Mouse (Mus musculus): ENCODE data around the gene Unc119b. TPM values are rescaled to one million over a fixed set of nuclear protein-coding genes. Genes with fewer than 3 reads are reported as not detected.
"Not testable (repeated sequence)": the region's sequence is repeated elsewhere in the genome, so short reads cannot be mapped to it uniquely, and the experiment has no call there.

The Unc119b gene
- polyA plus RNA-seq, 1 experiment from 2014 or later: 46.8 TPM

- H3K4me1 ChIP-seq (replicated peaks; ENCODE audit: control insufficient read depth, insufficient read depth, low read length): no peaks in the 10 kb centered on the region
- ATAC-seq (ENCODE audit: low FRiP score) (no peak), DNase-seq (ENCODE audit: low spot score) (no peak)
- WGBS: 52% methylated on average over 26 of the region's 27 CpGs
- no peak overlapping the region for H3K4me2 ChIP-seq (replicated peaks; ENCODE audit: low read depth, low read length)
- H3K4me3 ChIP-seq (ENCODE audit: low read depth, low read length): no peak overlapping the region
- H3K36me3 ChIP-seq (ENCODE audit: control insufficient read depth, insufficient read depth, low read length): no peaks in the 10 kb centered on the region
- no peak overlapping the region for H3K27ac ChIP-seq (ENCODE audit: low read depth, low read length)
- no peak overlapping the region for H3K9ac ChIP-seq (ENCODE audit: low read depth, low read length)
- H3K9me3 ChIP-seq (ENCODE audit: control insufficient read depth, low read length): no peaks in the 10 kb centered on the region
- no peaks in the 10 kb centered on the region for H3K27me3 ChIP-seq (ENCODE audit: control insufficient read depth, insufficient read depth, low read length)
These were observed 34.1 kb upstream of the Unc119b start for GRCm38 (mm10) chr5:115168641-115169415.

- no peak for ATAC-seq (ENCODE audit: low FRiP score)
- H3K4me3 ChIP-seq (ENCODE audit: low read depth, low read length): no peak overlapping the region
These were observed 32.6 kb upstream of the Unc119b start for GRCm38 (mm10) chr5:115167396-115167795.

GRCm38 (mm10) chr5:115166815-115167194, 32.0 kb upstream of the Unc119b start:
- Histone ChIP-seq H3K4me2 (replicated peaks; ENCODE audit: low read depth, low read length) (no peak overlapping the region), H3K36me3 (ENCODE audit: control insufficient read depth, insufficient read depth, low read length) (no peaks in the 10 kb centered on the region), H3K27me3 (ENCODE audit: control insufficient read depth, insufficient read depth, low read length) (no peaks in the 10 kb centered on the region), H3K4me1 (replicated peaks; ENCODE audit: control insufficient read depth, insufficient read depth, low read length) (no peaks in the 10 kb centered on the region), H3K9ac (ENCODE audit: low read depth, low read length) (no peak overlapping the region), H3K4me3 (ENCODE audit: low read depth, low read length) (no peak overlapping the region), H3K27ac (ENCODE audit: low read depth, low read length) (no peak overlapping the region), H3K9me3 (ENCODE audit: control insufficient read depth, low read length) (no peaks in the 10 kb centered on the region)
- ATAC-seq (ENCODE audit: low FRiP score): no peak
- DNase-seq (ENCODE audit: low spot score): no peak
- WGBS: 82% methylated on average over 7 of the region's 7 CpGs

More at GRCm38 (mm10) chr5:115167396-115167795, 32.6 kb upstream of the Unc119b start:
- DNase-seq (ENCODE audit: low spot score): no peak
- no peaks in the 10 kb centered on the region for H3K27me3 ChIP-seq (ENCODE audit: control insufficient read depth, insufficient read depth, low read length)
- WGBS: 74% methylated on average over 6 of the region's 6 CpGs
- no peaks in the 10 kb centered on the region for H3K9me3 ChIP-seq (ENCODE audit: control insufficient read depth, low read length)
- H3K36me3 ChIP-seq (ENCODE audit: control insufficient read depth, insufficient read depth, low read length): no peaks in the 10 kb centered on the region
- no peak overlapping the region for H3K27ac ChIP-seq (ENCODE audit: low read depth, low read length)
- H3K4me2 ChIP-seq (replicated peaks; ENCODE audit: low read depth, low read length): no peak overlapping the region
- no peaks in the 10 kb centered on the region for H3K4me1 ChIP-seq (replicated peaks; ENCODE audit: control insufficient read depth, insufficient read depth, low read length)
- no peak overlapping the region for H3K9ac ChIP-seq (ENCODE audit: low read depth, low read length)

GRCm38 (mm10) chr5:115165895-115166814, 31.4 kb upstream of the Unc119b start:
- no peak for ATAC-seq (ENCODE audit: low FRiP score)
- DNase-seq (ENCODE audit: low spot score): no peak

GRCm38 (mm10) chr5:115165351-115165750, 30.6 kb upstream of the Unc119b start:
- Histone ChIP-seq H3K4me3 (ENCODE audit: low read depth, low read length) (no peak overlapping the region), H3K27ac (ENCODE audit: low read depth, low read length) (no peak overlapping the region), H3K9me3 (ENCODE audit: control insufficient read depth, low read length) (no peaks in the 10 kb centered on the region), H3K9ac (ENCODE audit: low read depth, low read length) (no peak overlapping the region), H3K36me3 (ENCODE audit: control insufficient read depth, insufficient read depth, low read length) (no peaks in the 10 kb centered on the region), H3K27me3 (ENCODE audit: control insufficient read depth, insufficient read depth, low read length) (no peaks in the 10 kb centered on the region), H3K4me1 (replicated peaks; ENCODE audit: control insufficient read depth, insufficient read depth, low read length) (no peaks in the 10 kb centered on the region), H3K4me2 (replicated peaks; ENCODE audit: low read depth, low read length) (no peak overlapping the region)
- DNase-seq (ENCODE audit: low spot score): no peak
- WGBS: 60% methylated on average over 9 of the region's 9 CpGs
- ATAC-seq (ENCODE audit: low FRiP score): no peak

More at GRCm38 (mm10) chr5:115165895-115166814, 31.4 kb upstream of the Unc119b start:
- 59% methylated on average over 11 of the region's 11 CpGs for WGBS
- Histone ChIP-seq H3K9me3 (ENCODE audit: control insufficient read depth, low read length) (no peaks in the 10 kb centered on the region), H3K27ac (ENCODE audit: low read depth, low read length) (no peak overlapping the region), H3K4me3 (ENCODE audit: low read depth, low read length) (no peak overlapping the region), H3K27me3 (ENCODE audit: control insufficient read depth, insufficient read depth, low read length) (no peaks in the 10 kb centered on the region), H3K4me1 (replicated peaks; ENCODE audit: control insufficient read depth, insufficient read depth, low read length) (no peaks in the 10 kb centered on the region), H3K36me3 (ENCODE audit: control insufficient read depth, insufficient read depth, low read length) (no peaks in the 10 kb centered on the region), H3K4me2 (replicated peaks; ENCODE audit: low read depth, low read length) (no peak overlapping the region), H3K9ac (ENCODE audit: low read depth, low read length) (no peak overlapping the region)

GRCm38 (mm10) chr5:115164446-115164845, 29.7 kb upstream of the Unc119b start:
- not testable (repeated sequence) for DNase-seq (ENCODE audit: low spot score); H3K36me3 ChIP-seq (ENCODE audit: control insufficient read depth, insufficient read depth, low read length); H3K4me2 ChIP-seq (replicated peaks; ENCODE audit: low read depth, low read length); H3K4me3 ChIP-seq (ENCODE audit: low read depth, low read length); H3K9me3 ChIP-seq (ENCODE audit: control insufficient read depth, low read length); H3K4me1 ChIP-seq (replicated peaks; ENCODE audit: control insufficient read depth, insufficient read depth, low read length); H3K27me3 ChIP-seq (ENCODE audit: control insufficient read depth, insufficient read depth, low read length); H3K27ac ChIP-seq (ENCODE audit: low read depth, low read length); ATAC-seq (ENCODE audit: low FRiP score); H3K9ac ChIP-seq (ENCODE audit: low read depth, low read length)
- WGBS: 85% methylated on average over 4 of the region's 4 CpGs

- Histone ChIP-seq H3K27ac (ENCODE audit: low read depth, low read length) (no peak overlapping the region), H3K27me3 (ENCODE audit: control insufficient read depth, insufficient read depth, low read length) (no peaks in the 10 kb centered on the region), H3K4me1 (replicated peaks; ENCODE audit: control insufficient read depth, insufficient read depth, low read length) (0 out of 2 replicates have a peak, but pooled peaks cover 2% of the 10 kb centered on the region), H3K36me3 (ENCODE audit: control insufficient read depth, insufficient read depth, low read length) (no peaks in the 10 kb centered on the region), H3K9me3 (ENCODE audit: control insufficient read depth, low read length) (no peaks in the 10 kb centered on the region), H3K4me3 (ENCODE audit: low read depth, low read length) (no peak overlapping the region), H3K9ac (ENCODE audit: low read depth, low read length) (no peak overlapping the region), H3K4me2 (replicated peaks; ENCODE audit: low read depth, low read length) (no peak overlapping the region)
- ATAC-seq (ENCODE audit: low FRiP score) (no peak), DNase-seq (ENCODE audit: low spot score) (peak; percentile 54)
- WGBS: 43% methylated on average over 8 of the region's 8 CpGs
These were observed 28.8 kb upstream of the Unc119b start for GRCm38 (mm10) chr5:115163563-115163962.

- not testable (repeated sequence) for H3K27me3 ChIP-seq (ENCODE audit: control insufficient read depth, insufficient read depth, low read length); H3K9me3 ChIP-seq (ENCODE audit: control insufficient read depth, low read length); H3K4me2 ChIP-seq (replicated peaks; ENCODE audit: low read depth, low read length); H3K4me3 ChIP-seq (ENCODE audit: low read depth, low read length); DNase-seq (ENCODE audit: low spot score); ATAC-seq (ENCODE audit: low FRiP score); H3K36me3 ChIP-seq (ENCODE audit: control insufficient read depth, insufficient read depth, low read length); H3K4me1 ChIP-seq (replicated peaks; ENCODE audit: control insufficient read depth, insufficient read depth, low read length); H3K9ac ChIP-seq (ENCODE audit: low read depth, low read length); H3K27ac ChIP-seq (ENCODE audit: low read depth, low read length)
- WGBS: no CpG with 5 or more reads among the region's 1 CpGs
These were observed 27.1 kb upstream of the Unc119b start for GRCm38 (mm10) chr5:115161940-115162279.
